Mouse (Mus musculus): Measurements from ENCODE around the gene Lrrc45. TPM values are rescaled to one million over a fixed set of nuclear protein-coding genes. Genes with fewer than 3 reads are reported as not detected.
A peak's percentile ranks its signal among the peaks of the same experiment; 100 is the strongest.
"Not testable (repeated sequence)": the region's sequence is repeated elsewhere in the genome, so short reads cannot be mapped to it uniquely, and the experiment has no call there.

The Lrrc45 gene
- 13.5 TPM for polyA plus RNA-seq (2012; fragmentation: generic; extraction: Trizol)
- long read RNA-seq, experiment 1, transcript Lrrc45-201 (18 exons, 2,492 nt), result major isoform, 14 of 17 reads
- long read RNA-seq, experiment 1, partial matches to known transcripts, result 1 of 17 reads
- long read RNA-seq, experiment 1, other reads (novel, unspliced or antisense), result 2 of 17 reads
- long read RNA-seq, experiment 2, transcript Lrrc45-201 (18 exons, 2,492 nt), result major isoform, 84 of 143 reads
- long read RNA-seq, experiment 2, partial matches to known transcripts, result 5 of 143 reads
- long read RNA-seq, experiment 2, other reads (novel, unspliced or antisense), result 50 of 143 reads

DNA sequence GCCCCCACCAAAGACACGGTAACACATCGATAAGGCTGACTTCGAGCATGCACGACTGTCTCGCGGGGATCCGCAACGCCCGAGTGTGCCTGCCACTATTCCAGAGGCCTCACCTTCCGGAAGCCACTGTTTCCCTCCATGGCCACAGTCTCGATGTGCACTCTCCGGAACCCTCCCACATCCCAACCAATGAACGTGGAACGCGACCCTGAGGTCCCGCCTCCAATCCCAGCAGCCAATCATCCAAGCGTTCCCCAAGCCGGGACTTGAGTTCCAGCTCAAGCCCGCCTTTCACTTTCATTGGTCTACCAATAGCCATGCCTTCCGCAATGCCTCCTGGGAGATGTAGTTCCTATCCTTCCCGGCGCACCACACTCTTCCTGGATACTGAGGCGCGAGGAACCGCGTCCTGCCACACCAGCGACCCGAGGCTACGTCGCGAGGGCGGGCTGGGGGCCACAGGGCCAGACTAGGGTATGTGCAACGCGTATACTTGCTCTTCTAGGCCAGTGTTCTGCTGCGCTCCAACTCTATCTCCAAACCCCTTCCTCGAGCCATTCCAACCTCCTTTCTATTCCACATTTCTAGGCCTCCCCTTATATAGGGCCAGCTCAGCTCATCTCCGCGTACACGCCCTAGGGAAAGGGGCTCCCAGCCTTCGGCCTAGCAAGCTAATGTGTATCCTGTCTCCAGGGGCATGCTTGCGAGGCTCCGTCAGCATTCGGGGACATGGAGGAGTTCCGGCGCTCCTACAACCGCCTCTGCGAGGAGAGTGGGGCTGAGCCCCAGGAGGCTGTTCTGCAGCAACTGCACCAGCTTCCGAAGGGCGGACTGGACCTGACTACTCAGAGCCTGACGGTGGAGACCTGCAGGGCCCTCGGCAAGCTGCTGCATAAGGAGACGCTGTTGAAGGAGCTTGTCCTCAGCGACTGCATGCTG is at the start of gene Lrrc45, which contains the start of gene Cenpx:
TSS of gene Lrrc45 (plus strand) at position 346 of the 939 bp plus-strand sequence.
TSS of gene Cenpx (minus strand) at position 159 of the 939 bp plus-strand sequence.
- Histone ChIP-seq H3K4me3 (ENCODE audit: insufficient read depth, poor library complexity, severe bottlenecking) (peak within 1 kb of the TSS; percentile 53), H3K36me3 (ENCODE audit: control insufficient read depth, insufficient read depth) (peaks cover 38% of the 10 kb centered on the region), H3ac (ENCODE audit: control insufficient read depth, insufficient read length, low read depth) (peak within 1 kb of the TSS; percentile 94), H3K27me3 (ENCODE audit: control insufficient read depth, insufficient read depth, insufficient read length) (no peaks in the 10 kb centered on the region), H3K79me2 (ENCODE audit: control insufficient read depth, insufficient read depth) (no peaks in the 10 kb centered on the region), H3K79me3 (ENCODE audit: low read depth) (no peaks in the 10 kb centered on the region)
- TF ChIP-seq FOSL1 (IDR thresholded peaks at IDR 0.05; ENCODE audit: insufficient read depth, low read length, poor library complexity, severe bottlenecking) (no peak), MAX (IDR thresholded peaks at IDR 0.05) (peak; percentile 87)

GRCm38 (mm10) chr11:120665406-120665805 is 48.3 kb upstream of the Lrrc45 start:
- Histone ChIP-seq H3ac (ENCODE audit: control insufficient read depth, insufficient read length, low read depth) (no peak overlapping the region), H3K79me2 (ENCODE audit: control insufficient read depth, insufficient read depth) (no peaks in the 10 kb centered on the region), H3K4me3 (ENCODE audit: insufficient read depth, poor library complexity, severe bottlenecking) (no peak overlapping the region), H3K36me3 (ENCODE audit: control insufficient read depth, insufficient read depth) (no peaks in the 10 kb centered on the region), H3K27me3 (ENCODE audit: control insufficient read depth, insufficient read depth, insufficient read length) (peaks cover 30% of the 10 kb centered on the region), H3K79me3 (ENCODE audit: low read depth) (no peaks in the 10 kb centered on the region)
- TF ChIP-seq CTCF (IDR thresholded peaks at IDR 0.05; ENCODE audit: control insufficient read depth, insufficient read depth, insufficient read length), result no peak
- no peak for TF ChIP-seq MYOD1 (IDR thresholded peaks at IDR 0.05; ENCODE audit: control insufficient read depth, insufficient read length, low read depth)
- TF ChIP-seq MAX (IDR thresholded peaks at IDR 0.05), result no peak
- no peak for TF ChIP-seq CEBPB (IDR thresholded peaks at IDR 0.05; ENCODE audit: low read depth)
- TF ChIP-seq FOSL1 (IDR thresholded peaks at IDR 0.05; ENCODE audit: insufficient read depth, low read length, poor library complexity, severe bottlenecking), result no peak
- TF ChIP-seq MYOG (IDR thresholded peaks at IDR 0.05; ENCODE audit: control insufficient read depth, extremely low read depth, insufficient read length), result no peak
- TF ChIP-seq USF1 (IDR thresholded peaks at IDR 0.05; ENCODE audit: low read depth), result no peak

DNA sequence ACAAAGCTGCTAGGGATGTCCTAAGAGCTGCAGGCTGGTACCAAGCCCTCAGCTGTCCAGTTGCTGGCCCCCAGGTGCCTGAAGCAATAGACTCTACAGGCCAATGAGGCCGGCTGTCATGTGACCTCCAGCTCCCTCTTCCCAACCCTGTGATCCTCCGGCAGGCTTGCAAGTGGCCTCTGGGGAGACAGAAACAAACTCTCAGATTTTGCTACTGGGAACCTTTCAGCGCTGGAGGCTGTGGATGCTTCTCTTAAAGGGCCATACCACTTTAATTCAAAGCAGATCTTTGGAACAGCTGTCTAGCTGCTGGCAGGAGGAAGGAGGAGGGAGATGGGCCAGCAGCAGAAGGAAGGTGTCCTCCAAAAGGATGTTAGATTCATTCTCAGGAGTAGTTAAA is 47.1 kb upstream of the Lrrc45 start:
- H3K27me3 ChIP-seq (ENCODE audit: control insufficient read depth, insufficient read depth, insufficient read length), result peaks cover 17% of the 10 kb centered on the region
- no peaks in the 10 kb centered on the region for H3K79me3 ChIP-seq (ENCODE audit: low read depth)
- H3K4me3 ChIP-seq (ENCODE audit: insufficient read depth, poor library complexity, severe bottlenecking), result no peak overlapping the region
- no peak overlapping the region for H3ac ChIP-seq (ENCODE audit: control insufficient read depth, insufficient read length, low read depth)
- no peaks in the 10 kb centered on the region for H3K79me2 ChIP-seq (ENCODE audit: control insufficient read depth, insufficient read depth)
- TF ChIP-seq USF1 (IDR thresholded peaks at IDR 0.05; ENCODE audit: low read depth) (peak; percentile 41), MYOG (IDR thresholded peaks at IDR 0.05; ENCODE audit: control insufficient read depth, extremely low read depth, insufficient read length) (no peak)
- H3K36me3 ChIP-seq (ENCODE audit: control insufficient read depth, insufficient read depth), result no peaks in the 10 kb centered on the region

DNA sequence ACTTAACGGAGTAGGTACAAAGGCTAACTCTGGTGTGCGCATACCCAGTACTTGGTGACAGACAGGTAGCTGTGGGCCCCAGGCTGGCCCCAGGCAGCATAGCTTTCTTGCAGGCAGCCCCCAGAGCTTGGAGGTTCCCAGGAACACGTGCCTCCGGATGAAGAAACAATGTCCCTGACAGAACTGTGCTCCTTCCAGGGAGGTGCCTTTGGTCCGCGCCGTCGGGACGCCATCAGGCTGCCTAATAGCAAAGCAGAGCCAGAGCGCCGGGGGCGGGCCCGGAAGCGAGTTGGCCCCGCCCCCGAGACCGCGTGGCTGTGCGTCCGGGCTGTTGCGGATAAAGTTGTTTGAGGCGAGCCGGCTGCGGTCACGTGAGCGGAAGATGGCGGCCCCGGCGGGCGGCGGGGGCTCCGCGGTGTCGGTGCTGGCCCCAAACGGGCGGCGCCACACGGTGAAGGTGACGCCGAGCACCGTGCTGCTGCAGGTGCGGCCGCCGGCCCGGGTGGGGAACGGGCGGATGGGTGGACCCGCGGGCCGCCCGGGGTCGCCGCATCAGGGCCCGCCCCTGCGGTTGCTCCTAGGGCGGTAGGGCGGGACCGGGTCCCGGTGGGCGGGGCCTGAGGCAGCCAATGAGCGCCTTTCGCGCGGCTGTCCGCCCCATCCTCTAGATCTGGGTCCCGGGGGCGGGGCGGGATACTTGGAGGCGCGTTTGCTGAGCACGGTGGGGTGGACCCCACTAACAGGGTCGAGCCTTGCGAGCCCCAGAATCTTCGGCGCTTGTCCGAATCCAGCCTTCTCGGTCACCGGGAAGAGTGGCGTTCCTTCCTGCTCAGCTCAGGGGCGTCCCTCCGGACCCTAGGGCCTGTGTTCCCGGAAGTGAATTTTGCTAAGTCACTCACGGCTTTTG is 40.8 kb upstream of the Lrrc45 start, which contains the start of gene Aspscr1:
TSS of gene Aspscr1 (plus strand) at position 287 of the 907 bp plus-strand sequence.
- TF ChIP-seq MAX (IDR thresholded peaks at IDR 0.05), result peak; percentile 94
- TF ChIP-seq USF1 (IDR thresholded peaks at IDR 0.05; ENCODE audit: low read depth), result peak; percentile 93
- no peak for TF ChIP-seq MYOG (IDR thresholded peaks at IDR 0.05; ENCODE audit: control insufficient read depth, extremely low read depth, insufficient read length)
- no peaks in the 10 kb centered on the region for H3K79me3 ChIP-seq (ENCODE audit: low read depth)
- peaks cover 11% of the 10 kb centered on the region for H3K36me3 ChIP-seq (ENCODE audit: control insufficient read depth, insufficient read depth)
- peak within 1 kb of the TSS; percentile 87 for H3ac ChIP-seq (ENCODE audit: control insufficient read depth, insufficient read length, low read depth)
- no peaks in the 10 kb centered on the region for H3K27me3 ChIP-seq (ENCODE audit: control insufficient read depth, insufficient read depth, insufficient read length)
- H3K4me3 ChIP-seq (ENCODE audit: insufficient read depth, poor library complexity, severe bottlenecking), result peak within 1 kb of the TSS; percentile 48
- peaks cover 37% of the 10 kb centered on the region for H3K79me2 ChIP-seq (ENCODE audit: control insufficient read depth, insufficient read depth)

DNA sequence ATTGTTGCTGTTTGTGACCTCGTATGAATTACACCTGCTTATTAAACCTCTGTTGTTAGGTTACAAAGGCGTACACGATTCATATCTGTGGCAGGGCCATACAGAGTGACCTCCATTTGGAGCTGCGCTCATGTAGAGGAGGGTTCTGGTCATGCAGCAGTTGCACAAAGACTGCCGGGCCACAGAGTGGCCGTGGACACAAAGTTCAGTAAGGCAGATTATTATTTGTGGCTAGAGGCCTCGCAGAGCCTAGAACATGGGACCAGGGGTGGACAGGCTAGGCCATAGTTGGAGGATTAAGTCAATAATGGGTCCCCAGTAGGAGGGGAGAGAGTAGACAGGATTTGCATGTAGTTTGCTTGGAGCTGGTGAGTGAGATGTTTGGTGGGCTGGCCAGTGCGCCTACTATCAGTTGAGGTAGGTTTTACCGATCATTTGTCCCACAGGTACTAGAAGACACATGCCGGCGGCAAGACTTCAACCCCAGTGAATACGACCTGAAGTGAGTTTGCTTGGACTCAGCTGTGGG is 40.1 kb upstream of the Lrrc45 start:
- TF ChIP-seq FOSL1 (IDR thresholded peaks at IDR 0.05; ENCODE audit: insufficient read depth, low read length, poor library complexity, severe bottlenecking), result no peak
- TF ChIP-seq USF1 (IDR thresholded peaks at IDR 0.05; ENCODE audit: low read depth), result no peak
- TF ChIP-seq MYOD1 (IDR thresholded peaks at IDR 0.05; ENCODE audit: control insufficient read depth, insufficient read length, low read depth), result no peak
- TF ChIP-seq MYOG (IDR thresholded peaks at IDR 0.05; ENCODE audit: control insufficient read depth, extremely low read depth, insufficient read length), result no peak
- peaks cover 37% of the 10 kb centered on the region for H3K79me2 ChIP-seq (ENCODE audit: control insufficient read depth, insufficient read depth)
- H3K27me3 ChIP-seq (ENCODE audit: control insufficient read depth, insufficient read depth, insufficient read length), result no peaks in the 10 kb centered on the region
- peak overlapping the region; percentile 80 for H3ac ChIP-seq (ENCODE audit: control insufficient read depth, insufficient read length, low read depth)
- H3K4me3 ChIP-seq (ENCODE audit: insufficient read depth, poor library complexity, severe bottlenecking), result peak overlapping the region; percentile 48
- H3K79me3 ChIP-seq (ENCODE audit: low read depth), result no peaks in the 10 kb centered on the region
- peaks cover 18% of the 10 kb centered on the region for H3K36me3 ChIP-seq (ENCODE audit: control insufficient read depth, insufficient read depth)

GRCm38 (mm10) chr11:120675875-120676274 is 37.9 kb upstream of the Lrrc45 start:
- H3K27me3 ChIP-seq (ENCODE audit: control insufficient read depth, insufficient read depth, insufficient read length); H3ac ChIP-seq (ENCODE audit: control insufficient read depth, insufficient read length, low read depth); H3K79me3 ChIP-seq (ENCODE audit: low read depth); H3K4me3 ChIP-seq (ENCODE audit: insufficient read depth, poor library complexity, severe bottlenecking): not testable (repeated sequence)
- Histone ChIP-seq H3K36me3 (ENCODE audit: control insufficient read depth, insufficient read depth) (peaks cover 40% of the 10 kb centered on the region), H3K79me2 (ENCODE audit: control insufficient read depth, insufficient read depth) (peaks cover 37% of the 10 kb centered on the region)

Measured in C2C12 (cell line).